In genomic region chrX:162541961-162542360, GRCm38 (mm10) we compare ENCODE assay signal across 13 mouse cellular contexts.
"Had no signal": no experiment of that assay in that cellular context is flagged by ENCODE, and none has a peak within 500 bp of the region (broad histone marks: within the 10 kb centered on the region; RNA-seq: fewer than 3 reads in every experiment).

No protein-coding gene starts in this region.

- H3K27me3 ChIP-seq: neural tube, embryonic 12.5 days; stomach, embryonic 15.5 days had no signal

- H3K9me3 ChIP-seq: megakaryocyte, embryonic 14.5 days; midbrain, embryonic 13.5 days; midbrain, embryonic 15.5 days; neural tube, embryonic 12.5 days; stomach, embryonic 15.5 days had no signal

- H3K36me3 ChIP-seq: midbrain, embryonic 13.5 days; midbrain, embryonic 15.5 days; neural tube, embryonic 12.5 days; stomach, embryonic 15.5 days had no signal

- ATAC-seq: midbrain, embryonic 15.5 days had no signal

- H3K4me3 ChIP-seq: megakaryocyte, embryonic 14.5 days; midbrain, embryonic 13.5 days; midbrain, embryonic 15.5 days; neural tube, embryonic 12.5 days; stomach, embryonic 15.5 days had no signal

- H3K4me1 ChIP-seq: megakaryocyte, embryonic 14.5 days; midbrain, embryonic 13.5 days; midbrain, embryonic 15.5 days; neural tube, embryonic 12.5 days; stomach, embryonic 15.5 days had no signal

- H3K9ac ChIP-seq: lung, embryonic 14.5 days; midbrain, embryonic 13.5 days; midbrain, embryonic 15.5 days; neural tube, embryonic 12.5 days; stomach, embryonic 15.5 days had no signal

- DNase-seq: lung, adult 18-20 months; lung, embryonic 14.5 days; lung, postnatal 10 days; lung, postnatal 4 days; right cerebral cortex, postnatal 14 days; thymus, adult 2 months; thymus, postnatal 25 days had no signal

- H3K27ac ChIP-seq: midbrain, embryonic 13.5 days; midbrain, embryonic 15.5 days; neural tube, embryonic 12.5 days; stomach, embryonic 15.5 days; stomach, postnatal 0 days had no signal
